Mouse (Mus musculus) c-Kit-positive CD71-negative TER-119-negative erythroid progenitor cells, embryonic 14.5 days (primary cell): ENCODE data around the gene Afdn.
"Not testable (repeated sequence)": the region's sequence is repeated elsewhere in the genome, so short reads cannot be mapped to it uniquely, and the experiment has no call there.

Experiments
- DNase-seq: peaks from one replicate; pipeline ENCODE4 v3.0.0-alpha.2; 2013; ENCODE audit warnings: low read depth

Afdn gene

DNA sequence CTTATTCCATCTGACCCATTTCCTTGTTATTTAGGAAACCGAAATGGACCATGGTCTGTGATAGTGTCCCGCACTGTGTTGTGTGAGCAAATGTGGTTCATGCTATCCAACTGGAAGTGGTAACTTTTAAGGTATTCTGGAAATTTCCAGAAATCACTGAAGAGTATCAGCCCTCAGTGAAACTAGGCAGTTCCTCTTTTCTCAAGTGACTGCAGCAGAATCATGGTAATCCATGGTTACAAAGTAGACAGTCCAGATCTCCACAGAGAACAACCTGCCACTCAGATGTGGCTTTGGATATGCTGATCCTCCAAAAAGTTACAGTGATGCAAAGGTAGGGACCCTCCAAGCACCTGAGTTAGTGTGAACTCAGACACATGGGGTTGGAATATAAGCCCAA is 21.4 kb upstream of the Afdn start:
- DNase-seq = no peak

DNA sequence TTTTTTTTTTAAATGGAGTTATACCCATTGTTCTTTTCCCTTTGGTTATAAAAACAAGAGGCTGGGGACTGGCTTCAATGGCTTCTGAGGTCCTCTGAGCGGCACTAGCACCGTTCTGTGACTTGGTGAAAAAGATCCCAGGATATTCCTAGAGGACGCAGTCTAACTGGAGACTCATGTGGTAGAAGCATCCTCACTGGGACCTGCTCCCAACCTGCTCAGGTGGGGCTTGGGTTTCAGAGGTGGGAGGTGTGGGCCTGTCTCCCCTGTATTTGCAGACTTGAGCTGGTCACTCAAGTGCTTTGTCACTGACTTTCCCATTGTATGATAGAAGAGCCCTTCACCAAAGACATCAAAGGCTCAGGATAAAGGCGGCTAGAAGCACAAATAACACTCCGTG is 20.4 kb upstream of the Afdn start:
- DNase-seq = no peak

DNA sequence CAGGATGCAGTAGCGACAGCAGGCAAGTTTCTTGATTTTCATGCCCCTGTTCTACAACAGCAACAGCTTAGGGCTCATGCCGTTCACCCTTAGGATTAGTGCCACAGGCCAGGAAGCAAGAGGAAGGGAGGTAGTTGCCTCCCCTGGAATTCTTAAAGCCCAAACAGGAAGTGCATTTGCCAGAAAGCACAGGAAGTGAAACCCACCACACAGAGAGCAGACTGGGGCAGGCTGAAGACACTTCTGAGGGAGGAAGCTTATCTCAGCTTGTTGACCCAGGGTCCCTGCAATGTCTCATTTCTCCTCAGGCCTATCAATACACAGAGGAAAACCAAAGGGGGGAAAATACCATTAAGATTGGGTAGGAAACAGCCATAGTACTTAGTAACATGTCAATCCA is 19.5 kb upstream of the Afdn start:
- no peak for DNase-seq

DNA sequence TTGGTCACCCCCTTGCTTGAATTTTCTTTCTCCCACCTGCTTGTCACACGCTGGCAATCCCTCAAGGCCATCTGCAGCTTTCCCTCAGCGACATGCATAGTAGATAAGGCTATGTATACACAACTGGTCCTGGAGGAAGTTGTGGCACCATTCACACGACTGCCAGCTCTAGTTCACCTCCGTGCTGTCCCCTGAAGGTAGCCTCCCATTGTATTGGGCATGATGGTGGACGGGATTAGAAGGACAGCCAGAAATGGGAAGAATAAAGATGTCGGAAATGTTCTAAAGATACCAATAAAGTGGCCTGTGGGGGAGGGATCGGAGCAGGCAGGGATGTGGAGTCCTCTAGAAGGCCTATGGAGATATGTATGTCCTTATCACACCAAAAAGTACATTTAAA is 18.7 kb upstream of the Afdn start:
- no peak for DNase-seq

DNA sequence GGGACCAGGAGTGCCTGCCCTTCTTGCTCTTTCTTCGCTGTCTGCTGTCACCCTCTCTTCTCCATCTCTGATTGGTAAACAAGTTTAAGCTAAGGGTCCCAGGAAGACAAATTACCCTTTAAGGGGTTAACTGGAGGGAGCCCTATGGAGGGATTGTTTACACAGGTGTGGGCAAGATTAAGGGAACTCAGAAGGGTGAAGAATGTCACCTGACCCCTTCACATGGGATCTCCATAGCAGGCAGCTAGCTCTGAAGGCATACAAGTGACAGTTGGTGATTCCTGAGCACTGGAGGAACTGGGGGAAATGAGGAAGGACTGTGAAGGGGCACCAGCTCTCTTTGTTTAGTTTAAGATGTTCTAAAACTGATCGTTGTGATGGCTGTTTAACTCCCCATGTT is 18.0 kb upstream of the Afdn start:
- DNase-seq = no peak

DNA sequence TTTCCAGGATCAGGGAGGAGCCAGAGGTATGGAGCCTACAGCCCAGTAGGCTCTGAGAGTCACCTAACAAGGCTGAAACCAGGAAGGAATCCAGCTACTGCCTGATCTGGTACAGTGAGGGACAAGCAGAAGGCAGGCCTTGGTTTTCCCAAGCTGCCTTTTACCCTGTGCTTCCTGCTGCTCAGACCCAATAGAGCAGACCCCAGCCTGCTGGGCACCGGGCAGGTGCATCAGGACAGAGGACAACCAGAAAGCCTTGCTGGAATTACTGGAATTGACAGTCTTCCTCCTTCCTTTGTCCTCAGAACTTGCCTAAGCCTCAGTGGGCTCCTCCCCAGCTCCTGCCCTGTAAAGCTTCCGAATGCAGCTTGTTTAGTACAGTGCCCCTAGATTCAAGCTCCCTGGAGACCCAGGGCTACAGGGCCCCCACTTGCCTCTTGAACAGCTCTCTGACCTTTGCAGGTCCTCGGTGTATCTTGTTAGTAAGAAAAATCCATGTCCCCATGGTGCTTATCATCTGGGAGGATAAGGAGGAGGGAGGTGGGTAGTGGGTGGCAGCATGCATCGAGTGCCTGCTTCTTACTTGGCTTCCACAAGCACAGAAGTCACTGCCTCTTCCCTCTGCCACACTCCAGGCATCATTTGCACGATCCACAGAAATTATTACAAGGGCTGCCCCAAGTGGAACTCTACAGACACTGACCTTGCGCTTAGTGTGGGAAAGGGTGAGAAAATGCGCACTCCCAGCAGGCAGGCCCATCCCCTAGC is 17.2 kb upstream of the Afdn start:
- DNase-seq = no peak

DNA sequence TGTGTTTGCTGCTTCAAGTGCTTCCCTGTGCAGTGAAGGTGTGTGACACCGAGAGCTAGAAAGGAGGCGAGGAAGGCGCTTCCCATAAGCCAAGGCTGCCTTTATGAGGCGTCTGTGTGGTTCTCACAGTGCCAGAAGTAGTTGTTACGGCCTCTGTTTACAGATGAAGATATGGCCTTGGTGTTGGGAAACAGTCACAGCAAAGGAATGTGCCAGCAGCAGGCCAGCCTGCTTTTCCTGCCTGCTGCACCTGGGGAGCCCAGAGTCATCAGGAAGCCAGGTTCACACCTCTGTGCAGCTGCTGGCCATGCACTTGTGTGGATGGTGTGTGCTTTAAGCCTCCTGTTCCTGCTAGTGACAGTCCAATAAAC is 16.6 kb upstream of the Afdn start:
- DNase-seq = no peak

DNA sequence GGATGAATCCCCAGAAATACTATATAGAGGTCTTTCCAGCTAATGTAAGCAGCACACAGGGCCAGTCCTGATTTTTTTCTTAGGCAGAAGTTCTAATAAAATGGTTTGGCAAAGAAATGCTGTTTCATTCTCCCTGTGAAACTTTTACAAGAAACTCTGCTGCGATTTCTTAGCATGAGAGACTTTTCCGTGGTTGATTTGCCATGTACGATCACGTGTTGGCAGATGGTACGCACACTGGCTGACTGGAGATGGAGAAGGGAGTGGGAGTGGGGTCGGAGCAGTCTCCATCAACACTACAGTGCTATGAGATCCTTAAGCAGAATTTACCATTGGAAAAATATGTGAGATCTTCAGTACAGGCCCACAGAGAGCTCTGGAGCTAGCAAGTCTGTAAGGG is 16.1 kb upstream of the Afdn start:
- no peak for DNase-seq

DNA sequence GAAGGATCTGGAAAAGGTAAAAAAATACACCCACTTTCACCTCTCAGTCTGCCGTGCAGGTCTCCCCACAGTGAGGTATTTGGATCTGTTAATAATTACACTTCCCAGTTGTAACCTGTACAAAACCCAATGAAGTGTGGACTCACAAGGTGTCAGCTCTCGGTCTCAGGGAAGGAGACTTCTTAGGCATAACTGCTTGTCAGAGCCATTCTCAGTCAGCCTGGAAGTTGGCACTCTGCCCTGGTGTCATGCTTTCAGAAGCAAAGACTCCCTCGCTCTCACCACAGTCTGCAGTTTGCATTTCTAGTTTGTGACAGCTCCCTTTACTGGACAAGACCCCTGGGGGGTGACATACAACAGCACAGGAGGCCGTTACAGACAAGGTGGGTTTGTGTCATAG is 15.5 kb upstream of the Afdn start:
- DNase-seq = no peak

DNA sequence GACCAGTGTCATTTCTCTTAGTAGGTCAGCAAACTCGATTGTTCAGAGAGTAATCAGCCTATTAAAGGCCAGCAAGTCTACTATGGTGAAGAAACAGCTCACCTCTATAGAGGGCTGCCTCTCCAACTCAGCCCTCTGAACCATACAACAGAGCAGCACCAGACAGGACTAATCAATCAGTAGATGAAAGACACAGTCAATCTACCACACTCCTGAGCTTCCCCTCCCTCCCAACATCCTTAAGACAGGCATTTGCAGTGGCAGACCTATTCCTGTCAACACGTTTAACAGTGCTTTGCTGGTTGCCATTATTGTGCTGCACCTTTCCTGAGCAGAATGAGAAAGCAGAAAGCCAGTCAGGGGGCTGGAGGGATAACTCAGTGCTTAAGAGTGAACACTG is 15.0 kb upstream of the Afdn start:
- DNase-seq = no peak

DNA sequence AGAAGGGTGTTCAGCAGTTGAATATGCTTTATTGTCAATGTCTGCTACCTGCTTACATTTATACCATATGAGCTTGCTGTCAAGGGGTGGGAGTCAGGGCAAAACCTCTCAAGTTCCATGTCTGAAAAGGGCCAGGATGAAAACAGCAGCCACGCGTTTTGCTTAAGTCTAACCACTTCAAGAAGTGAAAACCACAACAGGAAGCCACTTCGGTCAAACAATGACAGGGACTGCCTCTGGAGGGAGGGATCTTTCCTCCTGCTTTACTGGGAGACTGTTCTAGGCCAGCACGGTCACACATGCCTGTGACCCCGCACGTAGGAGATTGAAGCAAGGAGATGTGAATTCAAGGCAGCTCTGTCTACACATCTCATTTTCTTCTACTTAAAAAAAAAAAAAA is 14.0 kb upstream of the Afdn start:
- DNase-seq = no peak

DNA sequence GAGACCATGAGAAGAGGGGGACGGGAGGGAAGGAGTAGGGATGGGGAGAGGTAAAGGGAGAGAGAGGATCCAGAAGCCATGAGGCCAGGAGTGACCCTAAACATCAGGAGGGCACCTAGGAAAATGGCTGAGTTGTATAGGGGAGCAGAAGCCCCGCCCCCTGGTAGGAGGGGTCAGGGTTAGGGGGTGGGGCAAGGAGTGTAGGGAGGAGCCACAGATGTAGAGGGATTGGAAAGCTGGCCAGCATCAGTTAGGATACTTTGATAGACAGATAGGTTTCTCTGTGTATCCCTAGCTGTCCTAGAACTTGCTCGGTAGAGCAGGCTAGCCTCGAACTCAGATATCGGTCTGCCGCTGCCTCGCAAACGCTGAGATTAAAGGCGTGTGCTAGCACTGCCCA is 12.7 kb upstream of the Afdn start:
- no peak for DNase-seq

DNA sequence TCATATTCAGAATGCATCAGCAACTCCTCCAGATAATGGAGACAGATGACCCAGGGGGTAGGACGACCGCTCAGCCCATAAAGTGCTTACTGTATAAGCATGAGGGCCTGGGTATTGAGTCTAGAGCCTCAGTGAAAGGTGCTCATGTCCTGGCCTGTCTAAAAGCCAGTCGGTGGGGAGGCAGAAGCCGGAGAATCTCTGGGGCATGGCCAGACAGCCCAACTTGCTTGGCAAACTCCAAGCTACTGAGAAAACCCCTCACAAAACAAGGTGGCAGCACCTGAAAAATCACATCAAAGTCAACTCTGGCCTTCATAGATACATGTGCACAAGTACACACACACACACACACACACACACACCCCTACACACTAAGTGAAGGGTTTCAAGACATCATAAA is 11.3 kb upstream of the Afdn start:
- DNase-seq = no peak

DNA sequence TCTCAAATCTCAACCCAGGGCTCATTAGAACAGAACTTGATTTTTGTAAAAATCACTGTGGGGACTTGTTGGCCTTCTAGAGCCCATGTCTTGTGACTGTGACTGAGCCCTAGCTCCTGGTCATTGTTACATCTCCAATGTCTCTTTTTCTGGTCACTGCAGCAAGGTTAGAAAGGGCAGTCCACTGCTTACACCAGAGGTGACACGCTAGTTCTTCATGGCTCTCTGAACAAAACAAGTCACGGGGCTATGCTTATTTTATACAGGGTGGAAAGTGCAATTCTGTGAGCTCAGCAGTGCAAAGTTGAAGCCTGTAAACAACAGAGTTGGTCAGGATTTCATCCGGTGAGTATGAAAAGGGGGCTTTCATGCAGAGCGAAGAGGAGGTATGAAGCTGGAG is 6.4 kb upstream of the Afdn start:
- no peak for DNase-seq

DNA sequence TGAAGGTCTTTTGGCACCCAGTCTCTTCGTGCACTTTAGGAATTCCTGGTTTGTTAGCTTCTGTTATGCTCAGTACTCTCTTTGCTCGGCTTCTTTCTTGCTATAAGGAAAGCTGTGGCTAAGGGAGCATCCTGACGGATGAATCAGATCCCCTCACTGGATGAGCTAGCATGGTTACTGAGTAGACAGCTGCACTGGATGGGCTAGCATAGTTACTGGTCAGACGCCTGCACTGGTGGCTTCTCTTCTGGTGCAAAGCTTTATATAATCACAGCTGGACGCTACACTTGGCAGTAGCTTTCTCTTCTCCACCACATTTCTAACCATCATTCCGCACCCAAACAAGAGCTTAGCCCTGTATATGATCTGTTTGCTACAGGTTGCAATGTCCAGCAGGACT is 5.4 kb upstream of the Afdn start:
- no peak for DNase-seq

DNA sequence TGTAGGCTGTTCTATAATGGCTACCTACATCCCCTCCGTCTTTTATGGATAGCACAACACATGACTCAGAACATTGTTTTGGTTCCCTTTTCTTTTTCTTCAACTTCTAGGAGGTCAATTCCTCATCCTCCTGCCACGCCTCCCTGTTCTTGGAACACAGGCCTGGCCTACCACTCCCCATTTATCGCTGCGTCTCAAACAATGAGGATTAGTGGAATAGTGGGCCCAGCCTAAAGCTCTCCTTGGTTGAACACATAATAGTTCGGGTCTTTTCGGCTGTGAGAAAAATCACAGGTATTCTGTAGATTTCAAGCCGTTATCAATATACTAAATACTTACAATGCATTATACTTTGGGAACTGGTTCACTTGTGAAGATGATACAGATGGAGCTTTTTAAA is 1.8 kb upstream of the Afdn start:
- DNase-seq = no peak

DNA sequence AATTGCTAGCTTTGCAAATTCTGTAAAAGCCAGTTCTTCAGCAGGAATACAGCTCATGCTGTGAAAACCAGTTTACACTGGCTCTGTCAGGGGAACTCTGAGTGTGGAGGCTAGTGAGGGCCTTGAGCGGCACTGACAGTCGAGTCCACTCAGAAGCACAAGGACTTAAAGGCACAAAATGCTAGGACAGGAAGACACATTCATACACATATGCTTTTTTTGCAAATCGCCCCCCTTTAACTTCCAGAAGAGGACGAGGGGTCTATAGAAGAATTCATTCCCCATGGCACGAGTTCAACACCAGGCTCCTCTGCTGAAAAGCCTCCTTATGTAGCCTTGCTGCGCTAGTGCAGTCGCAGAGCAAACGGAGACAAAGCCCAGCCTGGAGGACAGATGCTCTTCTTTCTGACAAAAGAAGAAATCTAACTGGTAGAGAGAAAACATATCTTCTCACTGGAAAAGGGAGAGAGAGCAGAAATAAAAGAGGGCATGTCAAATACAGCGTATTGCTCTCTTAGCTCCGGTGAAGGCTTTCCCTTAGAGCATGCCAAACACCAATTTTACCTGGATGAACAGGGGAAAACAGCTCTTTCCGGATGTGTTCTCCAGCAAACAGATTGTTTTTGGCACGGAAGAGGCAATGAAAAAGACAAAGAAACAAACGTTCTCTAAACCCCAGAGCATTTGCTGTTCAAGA is 1.0 kb upstream of the Afdn start:
- no peak for DNase-seq

DNA sequence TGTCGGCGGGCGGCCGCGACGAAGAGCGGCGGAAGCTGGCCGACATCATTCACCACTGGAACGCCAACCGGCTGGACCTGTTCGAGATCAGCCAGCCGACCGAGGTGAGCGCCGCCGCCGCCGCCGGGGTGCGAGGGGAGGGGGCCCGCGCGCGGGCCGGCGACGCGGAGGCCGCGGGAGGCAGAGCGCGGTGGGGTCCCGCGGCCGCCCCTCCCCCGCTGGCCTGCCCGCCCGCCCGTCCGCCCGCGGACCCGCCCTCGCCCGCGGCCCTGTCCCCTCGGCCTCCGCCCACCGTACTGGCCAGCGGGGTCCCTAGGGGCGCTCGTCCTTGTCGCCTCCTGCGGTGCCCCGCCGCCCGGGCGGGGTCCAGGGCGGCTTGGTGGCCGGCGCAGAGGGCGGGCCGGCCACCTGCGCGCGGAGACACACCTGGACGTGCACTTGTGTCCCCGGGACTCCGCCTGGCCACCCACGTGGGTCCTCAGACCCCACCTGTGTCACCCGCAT is 388 bp downstream of the Afdn start:
- DNase-seq = no peak

DNA sequence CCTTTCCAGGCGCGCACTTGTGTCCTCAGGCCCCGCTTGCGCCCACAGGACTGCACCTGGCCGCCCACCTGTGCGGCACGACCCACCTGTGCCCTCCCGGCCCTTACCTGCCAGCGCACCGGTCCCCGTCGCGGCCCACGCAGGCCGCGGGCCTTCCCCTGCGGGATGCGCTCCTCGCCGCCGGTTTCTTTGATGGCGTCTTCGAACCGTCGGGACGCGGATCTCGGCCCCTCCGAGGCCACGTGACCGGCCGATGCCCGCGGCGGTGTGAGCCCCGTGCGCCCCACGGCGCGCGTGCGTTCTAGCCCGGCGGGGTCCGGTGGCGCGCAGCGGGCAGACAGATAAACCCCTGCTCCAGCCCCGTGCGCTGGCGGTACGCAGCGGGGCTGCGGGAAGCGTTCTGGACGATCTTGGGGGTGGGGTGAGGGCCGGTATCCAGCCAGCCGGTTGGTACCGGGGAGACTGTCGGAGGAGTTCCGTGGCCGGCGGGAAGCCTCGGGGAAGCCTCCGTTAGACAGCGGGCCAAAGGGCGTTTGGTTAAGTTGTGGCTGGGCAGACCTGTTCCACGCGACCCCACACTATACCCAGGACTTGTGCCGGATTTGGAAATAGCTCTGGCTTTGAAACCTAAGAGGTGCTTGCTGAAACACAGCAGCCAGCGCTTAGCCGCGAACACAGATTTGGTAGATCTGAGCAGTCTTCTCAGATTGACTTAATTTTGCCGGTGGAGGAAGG is 1.0 kb downstream of the Afdn start, which contains the start of gene Tcte2:
TSS of gene Tcte2 (minus strand) at position 647 of the 735 bp plus-strand sequence.
- DNase-seq = no peak

DNA sequence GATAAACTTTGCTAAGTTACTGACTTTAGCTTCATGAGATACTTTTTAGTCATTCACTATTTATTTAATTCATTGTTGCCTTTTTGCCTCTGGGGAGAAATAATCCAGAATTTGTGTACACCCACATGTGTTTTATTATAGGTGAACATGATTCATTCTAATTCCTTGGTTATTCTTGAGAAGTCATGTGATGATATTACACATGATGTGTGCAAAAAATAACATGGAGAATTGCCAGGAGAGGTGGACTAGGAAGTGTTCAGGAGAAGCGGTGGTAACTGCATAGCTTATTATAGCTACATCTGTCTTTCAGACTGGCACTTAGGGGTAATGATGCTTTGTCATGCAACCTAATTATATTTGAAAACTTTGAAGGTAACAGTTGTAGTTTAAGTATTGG is 3.5 kb downstream of the Afdn start:
- no peak for DNase-seq

DNA sequence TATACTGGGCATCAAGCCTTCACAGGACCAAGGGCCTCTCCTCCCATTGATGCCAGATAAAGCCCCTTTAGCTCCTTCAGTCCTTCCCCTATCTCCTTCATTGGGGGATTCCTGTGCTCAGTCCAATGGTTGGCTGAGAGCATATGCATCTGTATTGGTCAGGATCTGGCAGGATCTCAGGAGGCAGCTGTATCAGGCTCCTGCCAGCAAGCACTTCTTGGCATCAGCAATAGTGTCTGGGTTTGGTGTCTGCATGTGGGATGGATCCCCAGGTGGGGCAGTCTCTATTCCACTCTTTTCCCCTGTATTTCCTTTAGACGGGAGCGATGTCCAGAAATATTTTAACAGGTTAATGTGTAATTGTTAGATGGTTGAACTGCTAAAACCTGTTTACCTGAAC is 4.6 kb downstream of the Afdn start:
- not testable (repeated sequence) for DNase-seq

DNA sequence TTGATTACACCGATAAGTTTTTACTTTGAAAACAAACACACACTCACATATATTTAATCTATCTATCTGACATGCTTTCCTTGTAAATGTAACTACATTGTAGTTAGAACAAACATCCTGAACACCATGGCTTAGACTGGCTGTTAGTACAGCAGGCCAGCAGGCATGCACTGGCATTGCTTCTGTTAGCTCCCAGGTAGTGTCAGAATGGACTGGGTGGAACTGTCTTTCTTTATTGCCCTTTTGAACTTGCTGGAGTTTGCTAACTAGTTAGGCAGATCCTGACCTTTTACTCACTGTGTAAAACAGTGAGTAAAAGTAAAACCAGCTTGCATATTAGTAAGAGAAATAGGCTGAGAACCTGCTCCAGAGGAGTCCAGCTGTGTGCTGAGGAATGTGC is 8.2 kb downstream of the Afdn start:
- no peak for DNase-seq

DNA sequence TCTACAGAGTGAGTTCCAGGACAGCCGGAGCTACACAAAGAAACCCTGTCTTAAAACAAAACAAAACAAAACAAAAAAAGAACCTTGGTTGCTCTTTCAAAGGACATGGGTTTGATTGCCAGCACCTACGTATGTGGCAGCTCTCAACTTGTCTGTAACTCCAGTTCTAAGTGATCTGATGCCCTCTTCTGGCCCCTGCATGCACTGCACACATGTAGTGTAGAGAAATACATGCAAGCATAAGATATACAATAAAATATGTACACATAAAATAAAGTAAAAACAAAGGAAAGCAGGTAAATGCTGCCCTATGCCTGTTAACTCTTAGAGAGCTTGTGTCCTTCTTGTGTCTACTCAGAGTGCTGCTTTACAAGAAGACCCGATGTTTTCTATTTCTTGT is 8.9 kb downstream of the Afdn start:
- DNase-seq = no peak
